Mouse (Mus musculus) C2C12 (cell line): ENCODE measurements at regions not wholly inside any gene's neighbourhood (a gene's known extent, or its start where the extent isn't known, plus 50 kb on each side); places are given as distances from the start of the nearest gene placed in this dataset.

Experiments used
- CEBPB ChIP-seq: IDR thresholded peaks from one replicate; pipeline ENCODE4 v1.6.1; 2011; ENCODE audit warnings: low read depth, mild to moderate bottlenecking, control low read depth, moderate library complexity
- CTCF ChIP-seq: IDR thresholded peaks from one replicate; pipeline ENCODE4 v1.5.1; 2011; ENCODE audit not compliant: control insufficient read depth, insufficient read depth, insufficient read length
- MAX ChIP-seq: IDR thresholded peaks from one replicate; pipeline ENCODE4 v1.6.1; 2011; ENCODE audit warnings: mild to moderate bottlenecking, control low read depth
- MYOG ChIP-seq: IDR thresholded peaks from one replicate; pipeline ENCODE4 v1.6.1; 2011; ENCODE audit not compliant: control insufficient read depth, insufficient read length; ENCODE audit errors: extremely low read depth
- USF1 ChIP-seq: IDR thresholded peaks from one replicate; pipeline ENCODE4 v1.6.1; 2011; ENCODE audit warnings: low read depth, mild to moderate bottlenecking, control low read depth, moderate library complexity

DNA sequence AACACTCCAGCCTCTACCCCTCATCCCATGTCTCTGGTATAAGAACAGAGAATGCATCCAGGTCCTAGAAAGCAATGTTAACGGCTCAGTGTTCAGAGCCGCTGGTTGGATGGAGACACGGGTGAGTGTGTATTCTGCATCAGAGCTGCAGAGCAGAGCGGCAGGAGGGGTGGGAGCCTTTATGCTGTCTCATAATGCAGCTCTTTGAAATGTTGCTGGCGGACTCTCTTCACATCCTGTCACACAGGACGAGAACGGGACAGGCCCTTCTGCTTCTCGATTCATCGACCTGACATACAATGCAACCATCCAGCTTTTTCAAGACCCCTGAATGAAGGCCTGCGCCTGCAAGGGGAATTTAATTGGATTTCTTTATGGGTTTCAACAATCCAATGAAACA lies 507.2 kb downstream of the Ccdc171 start:
- TF ChIP-seq CTCF: no peak
- TF ChIP-seq MYOG: no peak
- TF ChIP-seq USF1: no peak
- no peak for TF ChIP-seq MAX
- no peak for TF ChIP-seq CEBPB
